Mouse (Mus musculus): ENCODE data around the gene Sash1. TPM values are rescaled to one million over a fixed set of nuclear protein-coding genes. Genes with fewer than 3 reads are reported as not detected.

Gene Sash1
- polyA plus RNA-seq (2014; fragmentation: Illumina TruSeq; extraction: RNeasy Lipid Tissue Mini Kit (QIAGEN cat#74804); ENCODE audit: insufficient read depth, low read depth, low replicate concordance) = 17.9 TPM

DNA sequence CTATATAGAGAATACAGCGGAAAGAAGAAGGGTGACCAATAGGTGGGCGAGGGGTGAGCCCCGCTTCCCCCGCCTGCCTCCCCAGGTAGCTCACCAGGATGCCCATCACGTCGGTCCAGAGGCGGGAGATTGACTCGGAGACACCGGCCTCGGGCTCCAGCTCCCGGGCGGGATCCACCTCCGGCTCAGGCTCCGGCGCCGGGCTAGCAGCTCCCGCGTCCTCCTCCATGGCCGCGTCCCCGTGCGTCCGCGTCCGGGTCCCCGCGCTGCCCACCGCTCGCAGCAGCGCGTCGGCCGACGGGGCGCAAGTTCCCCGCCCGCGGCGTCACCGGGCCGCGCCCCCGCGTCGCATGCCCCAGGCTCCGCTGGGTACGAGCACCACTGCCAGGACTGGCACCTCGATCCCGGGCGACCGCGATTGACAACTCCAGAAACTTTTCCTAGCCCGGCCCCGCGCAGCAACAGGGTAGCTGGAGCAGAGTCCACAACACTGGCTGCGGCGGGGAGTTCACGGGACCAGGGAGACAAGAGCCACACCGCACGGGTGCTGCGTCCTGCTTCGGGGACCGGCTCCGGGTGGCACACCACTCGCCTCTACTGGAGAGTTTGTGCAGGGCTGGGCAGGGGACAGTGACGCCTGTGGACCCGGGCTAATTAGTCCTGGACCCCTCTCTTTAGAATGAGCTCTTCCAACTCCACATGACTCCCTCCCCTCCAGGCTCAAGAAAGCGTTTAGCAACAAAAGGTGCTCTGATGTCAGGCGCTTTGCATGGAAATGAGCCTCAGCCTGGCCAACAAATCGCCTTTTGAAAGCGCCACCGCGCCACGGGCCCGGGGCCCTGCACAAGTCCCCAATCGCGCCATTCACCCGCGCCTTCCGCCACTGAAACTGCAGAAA, at the start of gene Sash1:
Gene Sash1, minus strand, starts transcription at position 441 of the 898 bp plus-strand sequence.

Measured in lung, adult 10 weeks (tissue).